Mouse (Mus musculus): Measurements from ENCODE around the gene Spns3. TPM values are rescaled to one million over a fixed set of nuclear protein-coding genes. Genes with fewer than 3 reads are reported as not detected.

Spns3 gene
- polyA plus RNA-seq, 1 experiment = 0.45 TPM

DNA sequence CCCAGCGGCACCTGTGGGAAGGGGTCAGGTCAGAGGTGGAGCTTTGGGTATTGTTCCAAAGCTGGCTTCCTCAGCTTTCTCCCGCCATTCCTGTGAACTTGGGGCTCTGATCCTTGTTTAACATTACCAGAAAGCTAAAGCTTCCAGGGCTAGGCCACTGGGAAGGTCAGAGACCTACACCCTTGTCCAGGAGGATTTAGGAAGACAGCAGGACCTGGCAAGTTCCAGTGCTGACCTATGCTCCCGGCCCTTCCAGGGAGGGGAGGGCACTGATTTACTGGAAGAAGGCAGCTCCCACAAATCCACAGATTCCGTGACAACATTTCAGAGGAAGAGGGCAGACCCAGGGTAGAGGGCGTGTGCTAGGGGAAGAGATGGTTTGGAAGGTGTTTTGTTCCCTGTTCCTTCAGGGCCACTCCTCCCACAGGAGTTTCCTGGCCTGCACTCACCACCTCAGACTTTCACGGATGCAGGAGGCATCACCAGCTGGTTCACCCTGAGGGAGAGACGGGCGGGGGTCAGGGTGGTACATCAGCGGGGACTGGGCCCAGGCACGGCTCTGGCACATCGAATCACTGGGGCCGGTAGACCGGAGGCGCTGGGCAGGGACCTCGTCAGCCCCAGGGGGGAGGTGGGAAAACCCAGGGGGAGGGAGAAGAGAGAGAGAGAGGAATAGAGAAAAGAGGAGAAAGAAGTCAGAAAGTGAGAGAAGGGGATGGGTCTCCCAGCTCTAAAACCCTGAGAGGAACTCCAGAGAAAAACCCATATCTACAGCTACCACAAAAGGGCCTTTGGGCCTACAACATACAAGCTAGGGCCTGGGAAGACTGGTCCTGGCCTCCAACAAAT is 97.0 kb downstream of the Spns3 start:
- no peak for DNase-seq (ENCODE audit: low spot score)

DNA sequence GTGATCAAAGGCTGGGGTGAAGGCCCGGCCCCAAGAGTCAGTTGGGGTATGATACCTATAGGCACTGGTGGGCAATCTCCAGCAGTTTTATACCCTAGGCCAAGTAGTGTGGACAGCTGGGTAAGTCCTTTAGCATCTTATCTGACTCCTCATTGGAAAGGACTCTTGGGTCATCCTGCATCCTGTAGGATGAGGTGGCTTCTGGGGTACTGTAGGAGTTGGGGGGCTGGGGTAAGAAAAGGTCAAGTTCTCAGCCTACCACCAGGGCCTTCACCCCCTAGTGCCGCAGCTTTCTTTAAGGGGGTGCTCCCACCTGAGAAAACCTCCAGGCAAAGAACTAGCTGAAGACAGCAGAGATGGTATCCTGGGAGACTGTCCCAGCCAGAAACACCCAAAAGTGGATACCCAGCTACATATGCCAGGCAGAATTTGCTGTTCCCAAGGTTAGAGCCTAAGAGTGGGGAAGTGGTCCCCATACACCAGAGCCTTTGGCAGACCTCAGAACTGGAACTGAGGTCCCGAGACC is 98.1 kb downstream of the Spns3 start:
- DNase-seq (ENCODE audit: low spot score) = no peak

DNA sequence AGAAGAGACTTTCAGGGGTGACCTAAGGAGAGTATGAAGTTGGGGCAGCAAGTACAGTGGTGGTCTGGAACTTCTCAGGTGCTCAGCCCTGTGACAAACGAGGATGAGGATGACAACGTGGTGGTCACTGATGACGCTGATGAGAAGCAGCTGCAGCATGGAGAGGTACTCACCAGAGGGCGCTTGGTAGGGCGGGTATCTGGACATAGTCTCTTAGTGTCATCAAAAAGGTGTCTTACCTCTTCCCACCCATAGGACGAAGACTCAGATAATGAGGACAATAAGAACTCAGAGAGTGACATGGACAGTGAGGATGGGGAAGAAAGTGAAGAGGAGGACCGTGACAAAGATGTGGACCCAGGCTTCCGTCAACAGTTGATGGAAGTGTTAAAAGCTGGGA is 102.8 kb downstream of the Spns3 start:
- DNase-seq (ENCODE audit: low spot score) = no peak

DNA sequence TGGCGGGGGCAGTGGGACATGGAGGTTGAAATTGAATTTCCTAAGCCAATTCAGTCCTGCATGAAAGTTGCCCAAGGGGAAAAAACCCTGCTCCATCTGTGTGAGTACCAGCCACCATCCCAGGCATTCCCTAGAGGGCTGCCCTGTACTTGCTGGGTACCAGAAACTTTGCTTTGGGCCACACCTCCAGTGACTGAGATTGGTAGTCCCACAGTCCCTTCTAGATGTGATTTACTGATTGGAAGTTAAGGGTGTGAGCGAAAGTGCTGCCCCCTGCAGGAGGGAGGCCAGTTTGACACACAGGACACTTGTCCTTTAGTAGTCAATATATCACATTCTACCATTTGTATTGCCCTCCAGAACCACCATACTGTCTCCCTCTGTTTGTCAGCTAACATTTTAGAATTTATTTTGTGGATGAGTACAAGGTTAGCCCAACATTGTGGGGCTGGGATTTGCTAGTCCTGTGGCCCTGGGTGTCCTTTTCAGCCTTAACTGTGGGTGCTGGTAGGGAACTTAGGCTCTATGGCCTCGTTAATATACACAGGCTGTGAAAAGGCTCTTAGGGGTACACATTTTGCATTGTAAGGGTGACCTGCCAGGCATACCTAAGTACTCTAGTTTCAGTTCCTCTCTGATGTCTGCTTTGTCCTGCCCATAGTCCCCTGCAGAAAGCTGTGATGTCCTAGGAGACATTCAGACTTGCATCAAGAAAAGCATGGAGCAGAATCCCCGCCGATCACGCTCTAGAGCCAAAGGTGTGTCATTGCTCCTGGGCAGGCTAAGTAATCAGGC is 103.8 kb downstream of the Spns3 start:
- no peak for DNase-seq (ENCODE audit: low spot score)

Other genes with a start within 250 kb of the Spns3 start
- 34.1 and 37.8 TPM in 2 replicates for gene Xaf1, start 248.9 kb downstream of the Spns3 start, polyA plus RNA-seq (2012; rRNA removed)
- 0.07 and 0.10 TPM in 2 replicates for gene Fbxo39, start 236.1 kb downstream of the Spns3 start, polyA plus RNA-seq (2012; rRNA removed)
- 0.09 and 0.17 TPM in 2 replicates for gene Tekt1, start 188.1 kb downstream of the Spns3 start, polyA plus RNA-seq (2012; rRNA removed)
- gene Smtnl2, start 138.8 kb downstream of the Spns3 start, polyA plus RNA-seq (2012; rRNA removed) = 5.3 and 6.7 TPM in 2 replicates
- 3.6 and 3.7 TPM in 2 replicates for gene Ggt6, start 115.0 kb downstream of the Spns3 start, polyA plus RNA-seq (2012; rRNA removed)
- 55.1 and 75.5 TPM in 2 replicates for gene Mybbp1a, start 109.2 kb downstream of the Spns3 start, polyA plus RNA-seq (2012; rRNA removed)
- 17.9 and 20.1 TPM in 2 replicates for gene Spns2, start 60.6 kb downstream of the Spns3 start, polyA plus RNA-seq (2012; rRNA removed)
- gene Ube2g1, start 56.8 kb upstream of the Spns3 start, polyA plus RNA-seq (2012; rRNA removed) = 32.1 and 32.9 TPM in 2 replicates
- 33.8 and 35.2 TPM in 2 replicates for gene Ankfy1, start 139.5 kb upstream of the Spns3 start, polyA plus RNA-seq (2012; rRNA removed)
- 7.6 and 9.6 TPM in 2 replicates for gene Cyb5d2, start 245.6 kb upstream of the Spns3 start, polyA plus RNA-seq (2012; rRNA removed)
- 18.3 and 24.1 TPM in 2 replicates for gene Zzef1, start 245.7 kb upstream of the Spns3 start, polyA plus RNA-seq (2012; rRNA removed)